Mouse (Mus musculus) right cerebral cortex, postnatal 14 days (tissue): ENCODE measurements around the gene Espn.

ENCODE experiments used
- DNase-seq: peaks from one replicate; pipeline ENCODE4 v3.0.0; 2022

Espn gene

DNA sequence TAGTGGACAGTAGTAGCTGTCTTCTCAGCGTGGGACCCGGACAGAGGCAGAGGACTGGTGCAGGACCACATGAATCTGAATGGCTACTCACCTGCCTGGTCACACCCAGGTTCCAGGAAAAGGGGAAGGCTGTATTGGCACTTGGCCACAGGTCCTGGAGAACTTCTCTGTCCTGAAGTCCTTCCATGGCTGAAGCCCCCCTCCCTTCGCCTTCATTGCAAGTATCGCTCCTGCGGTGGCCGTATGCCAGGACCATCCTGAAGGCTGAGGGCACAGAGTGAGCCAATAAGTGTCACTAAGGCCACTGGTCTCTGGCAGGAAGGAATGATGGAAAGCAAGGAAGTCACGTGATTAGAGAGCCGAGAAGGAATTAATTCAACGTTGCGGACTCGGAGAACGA is 57.9 kb downstream of the Espn start:
- no peak for DNase-seq

DNA sequence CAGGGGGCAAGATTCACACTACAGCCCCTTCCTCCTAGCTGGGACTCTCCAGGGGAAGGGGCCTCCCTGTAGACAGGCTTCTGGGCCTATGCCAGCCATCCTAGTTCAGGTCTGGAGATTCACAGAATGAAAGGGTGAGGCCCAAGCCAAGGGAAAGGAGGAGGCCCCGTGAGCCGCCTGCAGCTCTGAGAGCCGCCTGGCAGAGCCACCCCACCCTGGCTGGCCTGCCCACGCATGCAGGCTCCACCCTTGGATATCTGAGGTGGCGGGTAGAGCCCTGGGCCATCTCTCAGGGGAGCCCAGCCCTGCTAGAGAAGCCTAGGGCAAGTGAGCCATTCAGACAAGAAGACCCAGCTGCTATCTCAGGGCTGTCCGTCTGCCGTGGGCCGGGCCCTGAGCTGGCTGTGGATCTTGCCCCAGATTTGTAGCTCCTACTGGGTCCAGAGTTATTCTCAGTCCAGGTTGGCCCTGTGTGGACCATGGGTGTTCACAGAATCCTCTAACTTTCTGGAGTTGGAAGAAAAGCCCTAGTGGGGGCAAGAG is 59.3 kb downstream of the Espn start:
- no peak for DNase-seq

DNA sequence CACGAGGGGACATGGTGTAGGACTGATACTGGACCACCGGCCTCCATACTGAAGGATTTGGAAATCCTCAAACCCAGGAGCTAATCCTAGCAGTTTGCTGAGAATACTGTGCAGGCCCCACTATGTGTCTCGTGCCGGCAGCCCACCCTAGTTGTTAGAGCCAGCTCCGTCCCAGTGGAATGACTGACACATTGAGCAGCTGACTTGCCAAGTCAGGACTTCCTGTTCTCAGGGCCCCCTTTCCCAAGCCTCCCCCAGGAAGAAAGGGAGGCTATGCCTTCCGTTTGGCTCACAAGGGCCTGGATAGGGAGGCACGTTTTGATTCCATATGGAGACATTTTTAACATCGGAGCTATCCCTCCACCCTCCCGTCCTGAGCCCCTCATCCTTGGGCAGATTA is 62.0 kb downstream of the Espn start:
- DNase-seq = no peak

DNA sequence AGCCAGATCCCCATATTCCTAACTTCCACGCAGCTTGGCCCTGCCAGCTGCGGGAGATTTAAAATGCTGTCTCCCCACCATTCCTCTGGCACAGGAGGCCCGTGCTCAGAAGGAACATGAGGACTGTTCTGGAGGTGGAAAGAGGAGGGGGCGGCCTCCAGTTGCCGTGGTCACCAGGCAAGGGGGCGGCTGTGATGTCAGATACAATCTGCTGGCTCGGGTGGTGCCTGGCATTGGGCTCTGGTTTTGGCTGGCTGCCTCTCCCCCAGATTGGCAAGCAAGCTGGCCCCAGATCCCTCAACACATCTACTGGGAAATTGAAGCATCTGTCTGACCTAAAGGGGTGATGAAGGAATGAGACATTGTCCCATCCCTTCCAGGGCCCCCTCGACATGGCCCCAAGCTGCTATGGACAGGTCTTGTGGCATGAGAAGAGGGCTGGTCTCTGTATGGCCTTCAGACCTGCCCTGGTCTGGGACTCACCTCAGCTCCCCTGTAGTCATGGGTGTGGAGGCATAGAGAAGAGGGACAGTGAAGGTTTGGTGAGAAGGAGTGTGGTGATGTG is 63.5 kb downstream of the Espn start:
- peak; percentile 86 for DNase-seq

DNA sequence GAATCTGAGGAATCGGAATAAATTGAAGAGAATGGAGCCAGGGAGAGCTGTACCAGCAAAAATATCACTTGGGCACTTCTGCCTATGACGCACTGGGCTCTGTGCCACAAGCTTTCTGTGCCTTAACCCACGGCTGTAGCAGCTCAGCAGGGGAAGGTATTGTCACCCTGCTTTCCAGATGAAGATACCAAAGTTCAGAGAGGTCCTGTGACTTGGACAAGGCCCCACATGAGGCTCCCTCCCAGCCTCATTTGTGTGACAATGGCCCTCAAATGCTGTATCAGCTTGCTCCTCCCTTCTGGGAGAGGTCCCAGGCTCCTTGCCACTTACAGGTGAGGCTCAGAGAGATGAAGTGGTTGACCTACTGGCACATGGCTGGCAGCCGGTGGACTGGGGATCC is 64.0 kb downstream of the Espn start:
- peak; percentile 70 for DNase-seq

DNA sequence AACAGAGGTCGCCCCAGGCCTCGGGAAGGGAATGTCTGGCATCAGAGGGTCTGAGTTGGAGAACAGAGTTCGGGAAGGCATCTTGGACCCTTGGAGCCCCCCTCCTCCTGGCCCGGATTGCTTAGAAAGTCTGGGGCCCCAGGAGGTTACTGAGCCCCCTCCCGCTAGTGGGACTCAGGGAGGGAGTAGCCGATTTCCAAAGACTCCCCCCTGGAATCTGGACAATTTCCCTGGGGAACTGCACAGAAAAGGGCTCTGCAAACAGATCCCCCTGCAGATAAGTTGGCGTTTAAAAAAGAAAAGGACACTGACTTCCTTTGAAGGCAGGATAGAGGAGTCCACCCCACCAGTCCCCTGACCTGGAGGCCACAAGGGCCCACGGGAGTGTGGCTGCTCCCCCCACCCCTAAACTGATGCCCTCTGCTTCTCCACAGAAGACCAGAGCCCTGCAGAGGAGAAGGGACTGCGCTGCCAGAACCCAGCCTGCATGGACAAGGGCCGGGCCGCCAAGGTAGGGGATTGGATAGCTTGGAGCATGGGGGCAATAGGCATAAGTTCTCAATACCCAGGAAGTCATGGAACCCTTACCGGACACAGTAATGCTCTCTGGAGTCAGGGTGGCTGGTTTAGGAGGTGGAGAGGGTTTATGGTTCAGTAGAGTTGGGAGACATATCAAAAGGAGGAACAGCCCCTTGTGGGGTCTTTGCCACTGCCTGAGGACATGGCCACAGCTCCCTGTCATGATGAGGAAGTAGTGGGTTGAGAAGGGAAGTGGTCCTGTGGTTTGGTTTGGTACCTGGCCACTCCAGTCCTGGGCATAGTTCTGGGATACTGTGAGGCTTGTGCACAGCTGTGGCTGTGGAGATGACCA is 64.7 kb downstream of the Espn start:
- DNase-seq = no peak

DNA sequence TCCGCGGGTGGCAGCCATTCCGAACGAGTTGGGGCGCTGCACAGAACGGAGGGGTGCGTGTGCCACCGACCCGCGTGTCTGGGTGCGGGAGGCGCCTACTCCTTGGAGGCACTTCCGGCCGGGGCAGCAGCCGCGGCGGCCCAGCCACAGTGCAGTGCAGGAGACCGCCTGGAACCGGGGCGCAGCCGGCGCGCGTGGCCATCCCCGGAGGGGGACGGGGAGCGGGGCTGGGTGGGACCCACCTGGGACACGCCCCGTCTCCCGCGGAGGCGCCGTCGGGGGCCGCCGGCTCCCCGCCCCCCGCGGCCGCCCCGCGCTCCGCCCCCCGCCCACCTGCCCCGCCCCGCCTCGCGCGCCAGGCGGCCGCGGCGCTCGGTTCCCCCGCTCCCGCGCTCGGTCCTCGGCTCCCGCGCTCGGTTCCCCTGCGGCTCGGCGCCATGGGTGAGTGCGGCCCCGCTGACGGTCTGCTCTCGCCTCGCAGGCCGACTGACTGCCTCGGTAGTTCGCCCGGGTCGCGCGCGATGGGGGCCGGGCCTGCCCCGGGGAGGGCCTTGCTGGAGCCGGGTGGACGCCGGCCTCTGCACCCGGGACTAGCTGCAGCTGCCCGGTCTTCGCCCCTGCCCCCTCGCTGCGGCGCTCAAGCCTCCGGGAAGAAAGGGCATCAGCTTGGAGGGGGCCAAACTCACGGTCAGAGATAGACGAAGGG is 65.5 kb downstream of the Espn start:
- peak; percentile 61 for DNase-seq

DNA sequence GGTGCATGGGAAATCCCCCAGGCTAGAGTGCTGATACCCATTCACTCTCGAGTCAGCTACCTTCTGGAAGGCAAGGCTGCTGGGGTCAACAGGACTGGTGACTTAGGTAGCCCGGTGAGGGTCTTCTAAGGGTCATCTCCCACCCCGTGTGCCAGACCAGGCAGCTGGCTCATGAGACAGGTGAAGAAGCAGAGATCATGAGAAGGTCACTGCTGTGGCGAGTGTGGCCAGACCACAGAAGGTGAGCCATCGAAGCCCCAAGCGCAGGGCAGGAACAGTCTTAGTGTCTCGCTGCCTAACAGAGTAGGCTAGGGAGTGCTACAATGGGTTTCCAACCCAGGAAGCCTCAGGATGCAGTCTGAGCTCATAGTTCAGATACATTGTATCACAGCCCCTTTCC is 67.6 kb downstream of the Espn start:
- no peak for DNase-seq

DNA sequence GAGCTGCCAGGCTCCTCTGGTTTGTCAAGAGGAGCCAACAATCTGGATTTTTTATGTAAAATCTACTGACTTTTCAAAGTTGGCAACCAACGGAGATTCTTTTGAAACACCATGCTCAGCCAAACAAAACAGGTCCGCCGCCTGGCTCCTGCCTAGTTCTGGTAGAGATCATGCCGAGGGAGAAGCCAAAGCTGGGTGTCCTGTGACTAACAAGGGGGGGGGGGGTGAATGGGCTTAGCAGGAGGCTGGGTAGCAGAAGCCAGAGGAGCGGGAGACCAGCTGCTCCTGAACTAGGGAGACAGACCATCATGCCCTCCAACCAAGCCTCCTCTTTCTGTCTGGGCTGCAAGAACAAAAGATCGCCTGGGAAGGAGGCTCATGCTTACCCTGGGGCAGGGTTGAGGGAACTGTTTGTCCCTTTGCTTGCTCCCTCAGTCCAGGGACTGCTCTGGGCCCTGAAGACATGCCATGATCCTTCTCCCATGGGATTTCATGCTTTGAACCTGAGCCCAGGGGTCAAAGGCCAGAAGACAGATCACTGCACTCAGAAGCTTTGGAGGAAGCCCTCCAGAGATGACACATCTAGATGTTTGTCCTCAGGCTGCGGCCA is 68.5 kb downstream of the Espn start:
- DNase-seq = no peak

DNA sequence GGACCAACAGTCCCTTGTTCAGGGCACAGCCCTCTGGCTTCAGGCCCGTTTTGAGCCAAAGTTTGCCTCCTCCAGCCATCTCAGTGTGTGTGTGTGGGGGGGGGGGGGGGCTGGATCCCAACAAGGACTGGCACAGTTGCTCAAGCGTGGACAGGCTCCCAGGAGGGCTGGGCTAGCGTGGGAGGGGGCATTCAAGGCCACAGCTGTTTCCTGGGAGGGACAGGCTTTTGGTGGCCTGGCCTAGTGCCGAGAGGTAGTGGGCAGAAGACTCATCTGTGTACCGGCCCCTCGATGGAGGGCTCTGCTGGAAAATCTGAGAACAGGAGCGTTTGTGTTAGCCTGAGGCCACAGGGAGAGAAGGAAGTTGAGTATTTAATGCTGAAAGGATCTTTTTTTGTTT is 72.2 kb downstream of the Espn start:
- no peak for DNase-seq

DNA sequence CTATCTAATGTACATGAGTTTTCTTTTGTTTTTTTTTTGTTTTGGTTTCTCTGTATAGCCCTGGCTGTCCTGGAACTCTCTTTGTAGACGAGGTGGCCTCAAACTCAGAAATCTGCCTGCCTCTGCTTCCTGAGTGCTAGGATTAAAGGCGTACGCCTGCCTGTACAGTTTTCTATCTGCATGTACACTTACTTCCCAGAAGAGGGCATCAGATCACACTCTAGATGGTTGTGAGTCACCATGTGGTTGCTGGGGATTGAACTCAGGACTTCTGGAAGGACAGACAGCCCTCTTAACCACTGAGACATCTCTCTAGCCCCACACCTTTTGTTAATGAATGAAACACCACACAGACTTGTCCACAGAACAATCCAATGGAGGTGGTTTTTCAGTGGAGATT is 72.9 kb downstream of the Espn start:
- DNase-seq = no peak

DNA sequence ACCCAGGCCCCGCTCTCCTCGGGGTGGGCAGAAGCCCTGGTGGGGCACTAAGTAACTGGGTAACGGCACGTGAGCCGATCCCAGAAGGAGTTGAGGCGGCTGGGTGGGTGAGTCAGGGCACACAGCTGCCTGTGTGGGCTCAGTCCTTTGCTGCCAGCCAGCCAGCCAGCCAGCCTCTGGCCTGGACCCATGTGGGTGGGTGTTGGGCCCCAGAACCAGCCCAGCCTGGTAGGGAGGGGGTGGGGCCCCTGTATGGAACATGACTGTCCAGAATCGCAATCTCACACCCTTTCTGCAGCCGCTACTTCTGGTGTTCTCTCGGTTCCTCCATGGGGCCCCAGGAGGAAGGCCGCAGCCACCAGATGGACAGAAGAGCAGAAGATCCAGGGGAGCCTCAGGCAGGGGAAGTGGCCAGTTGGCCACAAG is 74.1 kb downstream of the Espn start:
- DNase-seq = peak; percentile 44

DNA sequence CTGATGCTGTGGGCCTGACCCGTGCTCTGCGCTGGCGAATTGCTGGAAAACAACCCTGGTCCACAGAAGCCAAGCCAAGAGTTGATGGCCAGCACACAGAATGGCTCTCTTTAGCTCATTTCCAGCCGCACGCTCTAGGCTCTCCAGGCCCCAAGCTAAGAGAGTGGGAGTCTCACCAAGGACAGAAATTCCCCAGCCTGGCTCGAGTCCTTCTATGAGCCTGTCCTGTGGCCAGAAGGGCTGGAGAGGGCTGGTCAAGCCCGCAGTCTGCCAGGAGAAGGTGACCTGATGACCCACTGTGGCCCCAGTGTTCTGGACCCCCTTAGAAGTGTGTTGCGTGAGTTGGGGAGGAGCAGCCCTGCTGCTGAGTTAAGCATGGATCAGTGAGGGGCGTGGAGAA is 75.0 kb downstream of the Espn start:
- no peak for DNase-seq

DNA sequence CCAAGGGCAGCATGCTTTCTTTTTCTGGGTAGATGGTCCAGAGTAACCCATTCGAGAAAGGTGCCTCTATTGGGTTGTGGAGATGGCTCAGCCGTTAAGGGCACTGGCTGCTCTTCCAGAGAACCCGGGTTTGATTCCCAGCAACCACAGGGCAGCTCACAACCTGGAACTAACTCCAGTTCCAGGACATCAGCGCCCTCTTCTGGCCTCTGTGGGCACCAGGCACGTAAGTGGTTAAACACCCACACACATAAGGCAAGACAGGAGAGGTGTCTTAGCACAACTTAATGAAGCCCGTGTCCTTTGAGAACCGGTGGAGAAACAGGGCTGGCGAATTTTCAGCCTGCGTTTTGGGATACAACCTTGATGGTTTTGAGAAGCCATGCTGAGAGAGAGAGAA is 77.6 kb downstream of the Espn start:
- no peak for DNase-seq

DNA sequence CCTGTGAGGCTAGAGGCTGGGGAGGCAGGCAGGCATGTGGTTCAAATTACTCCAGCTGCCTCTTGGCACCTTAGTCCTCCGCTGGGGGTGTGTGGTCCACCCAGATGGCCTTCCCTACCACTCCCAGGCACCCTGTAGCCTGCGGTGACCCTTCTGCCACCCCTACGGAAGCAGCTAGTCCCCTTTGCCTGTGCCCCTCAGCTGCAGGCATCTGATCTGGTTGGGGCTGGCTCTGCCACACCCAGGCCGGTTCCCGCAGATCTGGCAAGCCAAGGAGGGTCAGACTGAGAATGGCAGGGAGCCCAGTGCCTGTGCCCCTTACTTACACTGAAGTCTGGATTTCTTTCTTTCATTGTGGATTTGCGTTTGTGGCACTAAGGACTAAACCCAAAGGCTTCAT is 78.5 kb downstream of the Espn start:
- DNase-seq = no peak

DNA sequence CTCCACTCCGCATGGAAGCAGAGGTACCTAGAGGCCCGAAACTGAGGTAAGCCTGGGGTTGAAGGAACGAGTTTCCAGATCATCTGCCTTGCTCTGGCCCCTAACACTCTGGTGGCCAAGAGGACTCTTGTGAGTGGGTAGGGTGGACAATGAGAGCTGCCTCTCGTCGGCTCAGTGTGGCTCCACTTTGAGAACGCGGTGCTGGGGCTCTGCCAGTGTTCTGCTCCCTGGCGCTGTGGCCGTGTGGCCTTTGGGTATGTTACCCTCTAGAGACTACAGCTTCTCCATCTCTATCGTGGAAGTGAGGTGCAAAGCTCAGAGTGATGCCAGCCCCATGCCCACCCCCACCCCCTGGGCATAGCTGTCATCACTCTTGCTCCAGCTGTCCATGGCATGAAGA is 79.5 kb downstream of the Espn start:
- no peak for DNase-seq

DNA sequence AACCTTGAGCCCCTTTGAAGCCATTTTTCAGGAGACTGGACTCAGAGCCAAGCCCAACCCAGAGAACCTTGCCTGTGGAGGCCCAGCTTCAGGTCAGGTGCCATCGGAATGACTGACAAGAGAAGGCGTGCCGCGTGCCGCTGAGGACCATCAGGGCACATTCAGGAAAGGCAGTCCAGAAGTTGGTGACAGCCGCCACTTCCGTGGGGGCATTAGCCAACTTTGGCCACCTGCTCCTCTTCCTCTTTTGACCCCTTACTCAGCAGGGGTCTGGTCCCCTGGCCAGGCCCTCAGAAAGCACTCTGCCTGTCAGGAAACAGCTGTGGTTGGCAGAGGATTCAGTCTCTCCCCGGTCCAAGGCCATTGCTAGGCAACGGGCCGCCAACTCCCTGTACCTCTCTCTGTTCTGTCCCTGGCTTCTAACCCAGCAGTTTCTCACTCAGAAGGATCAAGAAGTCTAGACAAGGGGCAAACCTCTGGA is 80.0 kb downstream of the Espn start, which contains the start of gene Plekhg5:
Gene Plekhg5, plus strand, starts transcription at position 378 of the 481 bp plus-strand sequence.
- DNase-seq = no peak

DNA sequence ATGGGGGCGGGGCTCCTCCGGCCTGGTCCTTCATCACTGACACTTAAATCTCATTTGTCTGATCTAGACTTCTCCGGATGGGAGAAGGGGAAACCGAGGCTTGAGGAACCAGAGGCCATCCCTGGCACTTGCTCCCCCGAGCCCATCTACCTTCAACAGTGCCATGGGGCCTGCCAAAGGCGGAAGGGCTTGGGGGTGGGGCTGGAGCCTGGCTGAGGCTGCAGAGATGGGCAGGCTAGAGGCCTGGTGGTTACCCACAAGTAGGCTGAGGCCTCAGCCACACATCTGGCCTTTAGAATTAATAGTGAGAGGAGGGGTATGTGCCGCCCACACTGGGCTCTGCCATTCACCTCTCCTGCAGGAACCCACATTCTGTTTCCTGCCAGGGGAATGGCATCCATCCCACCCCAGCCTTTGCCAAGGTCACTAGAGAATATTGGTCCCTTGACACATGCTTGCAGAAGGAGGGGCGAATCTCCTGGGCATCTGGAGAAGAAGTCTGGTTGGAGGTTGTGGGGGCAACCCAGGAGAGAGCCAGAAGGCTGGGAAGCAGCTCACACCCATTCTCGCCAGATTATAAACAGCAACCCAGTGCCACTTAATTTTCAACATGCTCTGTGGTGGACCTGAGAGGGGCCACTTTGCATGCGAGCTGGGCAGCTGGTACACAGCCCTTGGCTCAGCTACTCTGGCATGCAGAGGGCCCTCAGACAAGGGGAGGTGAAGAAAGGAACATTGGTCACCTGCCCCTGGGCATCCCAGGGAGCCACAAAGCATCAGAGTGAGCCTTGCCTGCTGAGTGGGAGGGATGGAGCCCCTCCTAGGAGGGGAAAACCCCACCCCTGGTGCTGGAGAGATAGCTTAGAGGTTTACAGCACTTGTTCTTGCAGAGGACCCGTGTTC is 81.4 kb downstream of the Espn start:
- DNase-seq = no peak
